Mouse (Mus musculus): ENCODE results near the gene Pcdh15.

Pcdh15 gene

DNA sequence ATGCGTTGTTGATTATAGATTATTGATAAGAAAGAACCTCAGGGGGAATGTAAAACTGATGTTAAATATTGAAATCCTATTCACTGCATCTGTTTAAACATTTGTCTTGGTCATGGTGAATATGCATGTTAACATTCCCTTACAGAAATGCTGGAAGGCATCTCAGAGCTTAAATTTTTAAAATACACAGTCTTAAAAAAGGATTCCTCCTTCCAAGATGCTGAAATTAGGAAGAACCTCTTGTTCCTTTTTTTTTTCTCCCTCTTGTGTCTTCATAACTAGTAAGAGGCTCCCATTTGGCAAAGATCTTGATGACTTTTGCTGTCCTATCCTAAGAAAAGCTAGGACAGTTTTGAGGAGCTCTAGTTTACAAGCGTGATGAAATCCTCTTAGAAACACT lies 284.9 kb downstream of the Pcdh15 start:
- 59% methylated on average over 2 of the region's 2 CpGs for WGBS

DNA sequence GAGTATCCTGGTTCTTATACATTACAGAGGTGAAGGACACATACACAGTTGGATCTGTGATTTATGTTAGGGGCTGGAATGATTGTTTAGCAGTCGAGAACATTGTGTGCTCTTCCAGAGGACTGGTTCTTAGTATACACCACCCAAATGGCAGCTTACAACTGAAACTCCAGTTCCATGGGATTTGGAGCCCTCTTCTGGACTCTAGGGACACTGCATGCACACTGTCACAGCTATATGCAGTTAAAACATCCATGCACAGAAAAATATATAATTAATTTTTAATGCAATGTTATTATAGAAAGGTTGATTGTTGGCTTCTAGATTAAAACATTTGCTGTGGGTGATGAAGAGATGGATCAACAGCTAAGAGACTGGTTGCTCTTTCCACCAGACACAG lies 301.3 kb downstream of the Pcdh15 start:
- WGBS: 83% methylated on average over 1 of the region's 1 CpGs

DNA sequence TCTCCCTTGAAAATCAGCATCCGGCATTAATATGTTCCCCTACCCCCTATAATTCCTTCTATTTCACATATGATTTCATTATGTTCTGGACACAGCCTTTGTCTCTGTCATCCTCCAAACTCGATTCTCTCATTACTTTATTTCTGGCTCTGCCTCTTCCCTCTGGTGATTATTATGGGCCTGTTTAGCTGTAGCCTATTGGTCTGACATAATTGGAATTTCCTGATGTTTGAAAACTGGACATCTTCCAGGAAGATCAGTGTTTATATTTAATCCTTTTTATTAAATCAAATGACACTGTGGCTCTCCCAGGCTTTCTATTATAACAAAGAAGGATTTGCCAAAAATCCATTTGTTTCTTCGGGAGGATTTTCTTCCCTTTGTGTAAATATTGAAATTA lies 326.3 kb downstream of the Pcdh15 start:
- WGBS: 70% methylated on average over 3 of the region's 3 CpGs

DNA sequence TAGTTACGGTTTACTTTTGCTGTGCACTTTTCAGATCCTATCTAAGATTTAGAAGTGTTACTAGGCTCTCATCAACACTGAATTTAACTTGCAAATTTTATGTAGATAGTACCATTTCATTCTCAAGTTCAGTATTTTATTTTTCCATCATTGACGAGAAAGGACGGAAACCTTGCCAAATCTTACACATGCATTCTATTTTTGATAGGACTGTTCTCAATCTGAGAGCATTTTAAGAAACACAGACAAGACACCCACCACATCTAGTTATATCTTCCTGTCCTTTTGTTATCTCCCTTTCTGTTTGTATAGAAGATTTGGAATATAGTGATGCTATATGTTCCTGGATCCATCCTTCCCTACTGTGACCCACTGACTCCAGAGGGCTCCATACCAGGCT lies 332.2 kb downstream of the Pcdh15 start:
- WGBS: 43% methylated on average over 3 of the region's 3 CpGs

DNA sequence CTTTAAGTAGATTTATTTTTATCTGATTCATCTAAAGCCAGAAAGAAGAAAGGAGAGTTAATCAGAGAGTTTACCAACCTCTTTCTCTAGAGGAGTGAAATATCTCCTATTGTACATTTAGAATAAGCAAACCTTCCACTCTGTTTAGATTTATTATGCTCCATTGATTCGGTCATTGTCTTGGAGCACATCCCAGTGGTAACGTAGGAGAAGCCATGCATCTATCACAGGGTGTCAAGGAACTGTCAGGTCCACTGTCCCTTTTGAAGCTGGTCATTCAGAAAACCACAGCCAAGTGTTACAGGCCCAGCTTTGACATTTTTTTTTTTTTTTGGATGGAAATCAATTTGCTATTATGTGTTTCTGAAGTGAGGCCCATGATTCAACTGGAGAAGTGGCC lies 384.9 kb downstream of the Pcdh15 start:
- WGBS: 71% methylated on average over 2 of the region's 2 CpGs

DNA sequence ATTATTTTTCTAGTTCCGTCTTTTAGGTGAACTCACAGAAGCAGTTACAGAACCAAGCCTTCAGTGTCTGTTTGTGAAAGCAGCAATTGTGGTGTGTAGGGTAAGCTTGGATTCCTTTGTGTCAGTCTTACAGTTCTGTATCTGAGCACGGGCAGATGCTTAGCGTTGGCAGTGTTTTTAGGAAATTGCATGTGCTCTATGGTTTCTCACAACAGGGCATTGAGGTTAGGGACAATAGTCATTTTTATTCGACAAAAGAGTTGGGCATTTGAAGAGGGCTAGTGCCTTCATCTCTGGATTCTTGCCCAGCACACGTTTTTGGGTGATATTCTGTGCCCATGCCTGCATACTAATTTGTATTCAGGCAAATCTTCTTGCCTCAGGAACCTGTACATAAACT lies 392.5 kb downstream of the Pcdh15 start:
- 44% methylated on average over 5 of the region's 5 CpGs for WGBS

DNA sequence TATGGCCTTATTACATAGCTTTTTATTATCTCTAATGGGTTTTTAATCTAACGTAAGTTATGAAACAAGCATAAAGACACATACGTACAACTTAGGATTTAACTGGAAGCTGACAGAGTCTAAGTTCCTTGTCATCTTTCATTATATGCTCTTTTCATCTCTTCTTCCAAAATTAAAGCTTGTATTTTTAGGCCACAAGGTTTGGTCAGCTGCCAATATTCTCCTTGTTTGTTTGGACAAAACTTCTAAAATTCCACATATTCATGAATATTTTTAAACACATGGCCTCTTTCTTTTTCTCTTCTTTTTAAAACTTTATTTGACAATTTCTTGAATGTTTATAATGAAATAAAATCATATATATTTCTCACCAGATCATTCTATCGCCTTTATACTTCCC lies 415.7 kb downstream of the Pcdh15 start:
- 71% methylated on average over 3 of the region's 3 CpGs for WGBS

DNA sequence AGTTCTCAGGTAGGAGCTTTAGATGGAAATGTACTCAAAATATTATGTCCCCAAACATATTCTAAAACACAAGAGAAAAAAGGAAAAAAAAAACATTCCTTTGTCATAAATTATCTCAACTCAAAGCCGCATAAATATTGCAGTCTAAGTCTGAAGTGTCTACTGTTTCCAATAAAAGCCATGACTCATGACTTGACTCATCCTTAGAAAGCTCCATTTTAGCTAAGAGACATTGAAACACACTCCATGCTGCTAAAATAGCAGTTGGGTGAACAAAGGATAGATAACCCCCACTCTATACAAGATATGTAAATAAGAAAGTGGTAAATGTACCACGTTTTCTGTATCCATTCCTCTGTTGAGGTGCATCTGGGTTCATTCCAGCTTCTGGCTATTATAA lies 416.6 kb downstream of the Pcdh15 start:
- WGBS: 35% methylated on average over 2 of the region's 2 CpGs

DNA sequence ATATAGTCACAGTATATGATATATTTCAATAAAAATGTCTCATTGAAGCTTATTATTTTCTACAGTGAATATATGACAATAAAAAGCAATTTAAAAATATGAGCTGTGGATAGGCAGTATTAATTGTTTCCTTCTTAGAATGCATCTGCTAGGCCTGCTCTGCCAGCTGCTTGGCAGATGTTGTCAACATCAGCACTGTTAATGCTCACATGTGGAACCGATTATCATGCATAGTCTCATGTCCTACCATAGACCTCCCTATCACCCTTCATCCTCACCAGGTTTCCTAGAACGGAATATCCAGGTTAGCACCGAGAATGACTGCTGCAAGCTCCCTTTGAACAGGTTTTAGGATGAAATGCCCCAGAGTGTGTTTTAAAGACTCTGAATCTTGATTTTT lies 420.3 kb downstream of the Pcdh15 start:
- 89% methylated on average over 3 of the region's 3 CpGs for WGBS

DNA sequence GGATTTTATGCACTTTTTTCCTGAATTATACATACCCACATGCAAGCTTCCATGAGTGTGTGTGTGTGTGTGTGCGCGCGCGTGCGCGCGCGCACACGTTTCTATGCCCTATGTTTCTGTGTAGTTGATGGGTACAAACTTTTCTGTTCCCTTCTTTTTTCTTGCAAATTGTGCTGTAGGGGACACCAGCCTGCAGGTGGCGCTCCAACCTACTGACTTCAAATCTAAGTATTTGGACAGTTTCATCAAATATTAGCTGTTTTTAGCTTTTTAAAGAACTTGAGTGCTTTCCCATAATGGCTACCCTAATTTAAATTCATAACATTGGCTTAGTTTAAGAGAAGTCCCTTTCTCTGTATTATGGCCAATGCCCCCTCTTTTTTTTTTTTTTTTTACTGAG lies 453.7 kb downstream of the Pcdh15 start:
- 94% methylated on average over 10 of the region's 10 CpGs for WGBS

DNA sequence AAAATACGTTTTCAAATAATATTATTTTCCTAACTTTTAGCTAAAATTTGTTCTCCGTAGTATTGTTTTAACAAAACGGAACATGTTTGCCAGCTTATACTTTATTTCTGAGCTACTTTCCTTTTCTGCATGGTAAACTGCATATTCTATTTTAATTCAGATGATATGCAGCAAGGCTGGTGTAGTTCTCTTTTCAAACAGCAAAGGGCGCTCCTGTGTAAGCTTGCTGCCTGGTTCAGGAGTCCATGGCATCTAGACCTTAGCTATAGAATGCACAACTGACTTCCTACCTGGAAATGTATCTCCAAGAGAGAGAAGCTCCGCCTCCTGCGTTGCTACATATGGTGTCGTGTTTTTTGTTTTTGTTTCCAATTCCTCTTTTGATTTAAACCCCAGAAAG lies 465.1 kb downstream of the Pcdh15 start:
- WGBS: 67% methylated on average over 7 of the region's 7 CpGs

DNA sequence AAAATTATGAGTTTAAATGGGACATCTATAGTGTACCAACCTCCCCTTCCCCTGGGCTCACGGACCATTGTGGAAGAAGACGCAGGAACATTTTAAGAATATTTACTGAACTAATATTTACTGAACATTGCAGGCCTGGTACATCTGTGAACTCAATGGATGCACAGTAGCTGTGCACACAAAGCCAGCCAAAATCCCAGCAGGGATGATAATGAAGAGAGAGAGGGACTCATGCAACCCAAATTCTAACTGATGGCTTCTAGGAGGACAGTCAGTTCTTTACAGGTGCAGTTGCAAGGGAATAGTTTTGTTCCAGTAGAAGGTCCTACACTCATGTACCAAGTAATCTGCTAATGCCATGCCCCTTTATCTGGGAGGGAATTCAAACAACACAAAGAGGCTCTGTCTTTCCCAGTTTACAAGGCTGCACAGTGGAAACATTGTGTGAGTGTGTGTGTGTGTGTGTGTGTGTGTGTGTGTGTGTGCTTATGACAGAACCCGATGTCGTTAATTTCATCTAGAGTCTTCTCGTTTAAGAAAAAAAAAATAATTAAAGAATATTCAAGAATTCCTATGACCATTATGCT lies 475.7 kb downstream of the Pcdh15 start:
- 84% methylated on average over 5 of the region's 5 CpGs for WGBS

DNA sequence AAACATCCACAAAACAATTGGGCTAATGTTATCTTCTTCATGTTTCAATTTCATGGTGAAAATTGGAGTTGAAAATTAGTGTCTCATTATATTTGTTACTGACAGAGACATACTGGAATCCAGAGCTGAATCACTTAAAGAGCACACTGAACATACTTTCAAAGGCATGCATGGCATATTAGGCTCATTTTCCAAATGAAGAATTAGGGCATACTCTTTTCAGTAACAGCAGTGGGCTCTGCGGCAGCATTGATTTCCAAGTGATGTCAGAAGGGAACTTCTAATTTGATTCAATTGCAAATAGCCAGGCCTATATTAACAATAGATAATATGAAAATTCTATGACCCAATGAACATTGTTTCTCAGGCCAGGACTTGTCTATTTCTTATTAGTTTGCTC lies 568.4 kb downstream of the Pcdh15 start:
- 69% methylated on average over 1 of the region's 1 CpGs for WGBS

DNA sequence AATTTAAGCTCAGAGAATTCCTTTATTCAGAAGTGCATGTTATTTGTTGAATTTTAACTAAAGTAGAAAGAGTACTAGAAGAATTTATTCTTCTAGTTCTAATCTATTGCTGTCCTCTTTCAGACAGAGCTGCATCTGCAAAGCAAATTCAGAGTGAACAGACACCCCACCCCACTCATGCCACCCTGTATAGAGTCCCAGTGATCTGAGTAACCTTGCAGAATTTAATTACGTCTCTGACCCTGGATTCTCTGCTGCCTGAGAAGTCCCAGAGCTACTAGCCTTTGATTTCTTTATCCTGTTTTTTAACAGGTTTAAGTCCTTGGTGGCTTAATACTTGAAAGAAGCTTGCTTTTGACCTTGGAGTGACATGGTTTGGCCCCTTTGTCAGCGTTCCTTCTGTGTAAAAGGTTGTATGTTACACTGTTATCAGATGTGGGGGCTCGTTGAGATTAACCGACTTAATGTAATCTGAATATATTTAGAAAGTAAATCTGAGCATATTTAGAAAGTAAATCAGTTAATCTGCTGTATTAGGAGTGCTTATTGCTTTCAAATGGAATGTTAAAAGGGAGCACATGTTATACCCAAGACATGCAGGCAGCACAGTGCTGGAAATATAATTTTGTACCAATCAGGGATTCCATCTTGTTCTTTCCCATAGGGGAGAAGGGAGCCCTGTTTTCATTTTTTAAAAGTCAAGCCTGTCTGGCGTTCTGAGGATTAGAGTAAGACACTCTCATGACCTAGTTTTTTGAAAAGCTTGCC lies 601.6 kb downstream of the Pcdh15 start:
- 74% methylated on average over 5 of the region's 5 CpGs for WGBS

DNA sequence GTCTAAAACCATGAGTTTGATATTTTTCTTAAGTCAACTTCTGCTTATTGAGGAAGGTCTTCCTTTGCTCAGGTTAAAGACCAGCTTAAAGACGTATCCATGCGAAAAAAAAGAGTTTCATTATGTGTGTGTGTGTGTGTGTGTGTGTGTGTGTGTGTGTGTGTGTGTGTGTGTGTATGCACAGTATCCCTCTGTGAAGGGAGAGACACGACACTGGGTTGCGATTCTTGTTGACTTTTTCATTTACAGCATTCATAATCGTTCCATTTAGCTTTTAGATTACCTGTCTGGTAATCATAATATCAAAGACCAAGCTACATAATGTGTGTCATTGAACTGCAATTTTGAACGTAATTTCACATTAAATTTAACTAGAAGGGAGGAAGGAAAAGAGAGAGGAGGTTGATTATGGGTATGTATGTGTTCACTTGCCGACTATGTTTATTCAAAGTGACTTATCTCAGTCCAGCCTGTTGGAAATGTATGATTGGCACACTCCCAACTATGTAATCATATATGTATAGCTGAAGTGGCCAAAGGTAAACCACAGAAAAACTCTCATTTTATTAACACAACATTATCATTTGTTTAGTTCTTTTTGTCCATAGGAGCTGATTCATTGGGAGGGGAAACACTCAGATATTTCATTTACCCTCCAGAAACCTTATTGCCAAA lies 626.6 kb downstream of the Pcdh15 start:
- WGBS: 87% methylated on average over 7 of the region's 7 CpGs

DNA sequence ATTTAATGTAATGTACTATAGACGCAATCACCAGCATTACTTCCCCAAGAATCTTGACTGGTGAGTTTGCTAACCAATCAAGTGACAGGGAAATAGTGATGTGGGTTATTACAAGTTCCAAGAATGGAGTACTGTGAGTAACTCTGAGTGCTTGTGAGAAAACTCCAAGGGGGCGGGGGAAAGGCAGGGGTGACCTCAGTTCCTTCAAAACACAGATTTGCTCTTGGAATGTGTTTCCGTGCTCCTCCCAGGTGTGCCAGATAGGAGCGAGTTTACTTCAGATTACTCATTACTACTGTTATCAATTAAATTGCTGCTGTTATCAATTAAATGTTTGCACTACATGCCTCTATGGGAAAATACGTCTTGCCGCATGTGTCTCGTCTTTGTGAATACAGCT lies 634.1 kb downstream of the Pcdh15 start:
- WGBS: 87% methylated on average over 7 of the region's 7 CpGs

DNA sequence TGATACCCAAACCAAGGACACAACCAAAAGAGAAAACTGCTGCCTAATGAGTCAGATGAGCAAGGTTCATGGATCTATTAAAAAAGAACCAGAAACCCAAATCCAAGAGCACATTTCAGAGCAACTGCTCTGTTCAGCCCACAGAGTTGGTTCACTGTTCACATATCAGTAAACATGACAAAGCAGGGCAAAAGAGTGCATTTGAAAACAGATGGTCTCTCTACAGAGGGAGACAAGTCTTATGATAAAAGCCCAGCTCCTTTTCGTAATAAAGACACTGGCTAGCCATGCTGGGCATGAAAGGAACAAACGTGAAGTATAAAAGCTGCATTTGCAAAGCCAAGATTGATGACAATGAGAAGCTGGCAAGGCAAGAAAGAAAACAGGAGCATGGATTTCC lies 649.9 kb downstream of the Pcdh15 start:
- WGBS: 53% methylated on average over 2 of the region's 2 CpGs

DNA sequence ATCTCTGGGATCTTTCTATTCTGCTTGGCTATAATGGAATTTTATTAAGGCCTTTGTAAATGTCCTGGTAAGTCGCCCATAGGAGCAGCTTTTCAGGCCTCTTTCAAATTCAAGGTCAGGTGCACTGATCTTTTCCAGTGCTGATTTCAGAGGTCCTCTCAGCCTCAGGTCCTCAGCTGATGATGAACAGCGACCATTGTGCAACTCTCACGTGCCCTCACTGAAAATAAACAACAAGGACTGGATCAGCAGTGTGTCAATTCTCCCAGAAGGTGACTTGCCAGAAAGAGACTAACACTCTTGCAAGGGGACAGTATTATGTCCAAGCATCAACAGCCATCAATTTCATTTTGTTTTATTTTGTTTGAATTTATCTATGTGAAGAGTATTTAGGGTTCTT lies 654.7 kb downstream of the Pcdh15 start:
- 75% methylated on average over 3 of the region's 3 CpGs for WGBS

DNA sequence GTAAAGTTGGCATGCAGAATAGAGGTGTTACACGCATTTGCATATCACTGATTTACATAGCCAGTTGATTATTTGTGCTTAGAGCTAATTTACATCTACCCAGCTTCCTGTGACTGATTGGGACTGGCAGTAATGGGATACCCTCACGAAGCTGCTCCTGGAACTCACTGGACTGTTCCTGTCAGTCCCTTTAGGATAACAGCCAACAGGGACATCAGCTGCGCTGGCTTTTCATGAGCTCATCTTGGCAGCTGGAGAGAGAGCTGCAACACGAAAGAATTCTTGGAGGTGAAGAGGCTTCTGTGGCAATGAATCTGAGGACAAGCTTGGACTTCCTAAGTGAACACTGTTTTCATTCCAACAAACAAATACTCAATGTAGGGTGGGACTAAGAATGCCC lies 683.8 kb downstream of the Pcdh15 start:
- 48% methylated on average over 4 of the region's 4 CpGs for WGBS

DNA sequence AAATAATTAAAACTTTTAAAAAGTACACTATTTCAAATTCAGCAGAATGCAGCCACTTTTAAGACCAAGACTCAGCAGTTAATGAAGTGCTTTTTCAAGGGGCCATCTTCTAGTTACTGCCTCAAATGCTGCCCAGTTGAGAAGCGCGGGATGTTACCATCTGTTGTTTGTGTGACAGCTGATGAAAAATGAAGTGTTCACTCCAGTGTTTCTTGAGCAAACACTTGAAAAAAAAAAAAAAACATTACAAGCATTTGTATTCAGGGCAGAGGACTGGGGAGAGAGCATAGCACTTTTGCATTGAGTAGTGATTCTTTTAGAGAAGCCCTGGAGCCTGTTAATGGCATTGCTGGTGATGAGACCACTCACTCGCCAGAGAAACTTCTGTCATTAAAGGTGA lies 689.0 kb downstream of the Pcdh15 start:
- WGBS: 84% methylated on average over 3 of the region's 3 CpGs

DNA sequence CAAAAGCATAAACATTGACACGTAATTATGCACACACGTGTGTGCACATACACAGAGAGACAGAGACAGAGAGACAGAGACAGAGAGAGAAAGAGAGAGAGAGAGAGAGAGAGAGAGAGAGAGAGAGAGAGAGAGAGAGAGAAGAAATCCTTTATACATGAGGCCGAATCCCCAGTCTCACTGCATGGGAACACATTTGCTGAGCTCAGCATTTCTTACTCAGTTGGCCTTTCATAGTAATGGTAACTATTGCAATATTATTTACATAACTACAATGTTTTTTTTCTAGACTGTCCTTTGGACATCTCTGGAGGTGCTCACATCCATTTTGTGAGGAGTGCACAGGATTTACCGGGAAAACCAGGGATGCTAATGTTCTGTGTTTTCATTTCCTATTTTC lies 705.9 kb downstream of the Pcdh15 start:
- 91% methylated on average over 4 of the region's 4 CpGs for WGBS

DNA sequence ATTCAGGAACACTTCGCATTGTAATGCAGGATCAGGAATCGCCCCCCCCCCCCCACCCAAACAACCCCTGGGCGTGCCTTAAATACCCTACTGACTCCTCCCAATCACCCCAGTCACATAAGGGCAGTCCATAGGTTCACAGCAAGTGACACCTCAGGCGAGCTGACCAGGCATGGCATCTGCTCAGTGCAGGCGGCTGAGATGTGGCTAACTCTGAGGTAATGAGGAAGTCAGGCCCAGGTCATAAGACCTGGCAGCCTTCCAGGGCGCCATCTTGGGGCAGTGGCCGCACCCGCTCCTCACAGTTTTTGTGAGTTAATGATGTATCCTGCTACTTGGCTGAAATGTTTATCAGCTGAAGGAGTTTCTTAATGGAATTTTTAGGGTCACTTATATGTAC lies 713.2 kb downstream of the Pcdh15 start:
- WGBS: 78% methylated on average over 8 of the region's 8 CpGs

Data from cerebral cortex, adult 2 months (tissue).